Mouse (Mus musculus): ENCODE results near the gene Ebf4.

- no peak for TF ChIP-seq EP300 (optimal IDR thresholded peaks at IDR 0.05)
- no peak for TF ChIP-seq CTCF (IDR thresholded peaks at IDR 0.05; ENCODE audit: low read depth)
These were observed at the start of gene Ebf4 for GRCm38 (mm10) chr2:130294936-130295277.

Measured in stomach, postnatal 0 days (tissue).